Mouse (Mus musculus): ENCODE data around the gene Stx5a. TPM values are rescaled to one million over a fixed set of nuclear protein-coding genes. Genes with fewer than 3 reads are reported as not detected.
"Not testable (repeated sequence)": the region's sequence is repeated elsewhere in the genome, so short reads cannot be mapped to it uniquely, and the experiment has no call there.

Gene Stx5a
- polyA plus RNA-seq, 2 experiments from 2014 or later = 132 to 165 TPM

DNA sequence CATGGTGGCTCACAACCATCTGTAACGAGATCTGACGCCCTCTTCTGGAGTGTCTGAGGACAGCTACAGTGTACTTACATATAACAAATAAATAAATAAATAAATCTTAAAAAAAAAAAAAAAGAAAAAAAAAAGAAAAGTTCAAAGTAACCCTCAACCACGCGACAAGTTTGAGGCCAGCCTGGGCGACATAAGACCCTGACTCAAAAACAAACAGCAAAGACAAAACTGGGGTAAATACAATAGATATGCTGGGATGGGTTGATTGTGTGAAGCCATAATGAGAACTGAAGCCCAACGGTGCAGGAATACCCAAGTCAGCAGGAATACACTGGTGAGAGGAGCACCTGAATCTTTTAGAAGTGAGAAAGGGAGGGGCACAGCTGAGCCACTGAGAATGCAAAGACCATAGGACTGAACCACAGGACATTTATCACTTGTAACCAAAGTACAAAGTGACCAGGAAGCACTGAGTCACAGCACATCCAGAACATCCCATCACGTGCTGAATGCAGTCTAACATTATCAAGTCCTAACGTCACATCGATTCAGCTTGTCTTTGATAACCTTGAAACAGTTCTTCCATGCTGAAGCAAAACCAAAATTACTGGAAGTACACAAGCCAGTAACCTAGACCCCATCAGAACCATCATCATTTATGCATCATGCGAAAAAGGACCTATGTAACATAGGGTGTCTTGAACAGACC is 24.3 kb upstream of the Stx5a start:
- no peak for ATAC-seq

DNA sequence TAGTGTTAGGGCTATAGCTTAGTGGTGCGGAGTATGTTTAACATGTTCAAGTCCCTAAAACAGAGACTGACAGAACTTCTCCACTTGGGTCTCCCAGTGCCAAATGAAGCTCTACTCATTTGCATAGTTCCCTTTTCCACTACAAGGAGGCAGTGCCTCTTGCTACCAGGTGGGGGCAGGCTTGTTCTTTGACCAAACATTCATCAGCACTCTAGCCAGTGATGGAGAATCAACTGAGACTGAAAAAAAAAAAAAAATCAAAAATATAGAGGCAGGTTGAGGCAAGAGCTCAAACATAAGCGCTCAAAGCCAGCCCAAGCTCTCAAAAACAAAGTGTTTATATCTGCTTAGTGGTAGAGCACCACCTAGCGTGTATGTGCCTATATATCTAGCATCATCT is 22.9 kb upstream of the Stx5a start:
- ATAC-seq = peak; percentile 37

DNA sequence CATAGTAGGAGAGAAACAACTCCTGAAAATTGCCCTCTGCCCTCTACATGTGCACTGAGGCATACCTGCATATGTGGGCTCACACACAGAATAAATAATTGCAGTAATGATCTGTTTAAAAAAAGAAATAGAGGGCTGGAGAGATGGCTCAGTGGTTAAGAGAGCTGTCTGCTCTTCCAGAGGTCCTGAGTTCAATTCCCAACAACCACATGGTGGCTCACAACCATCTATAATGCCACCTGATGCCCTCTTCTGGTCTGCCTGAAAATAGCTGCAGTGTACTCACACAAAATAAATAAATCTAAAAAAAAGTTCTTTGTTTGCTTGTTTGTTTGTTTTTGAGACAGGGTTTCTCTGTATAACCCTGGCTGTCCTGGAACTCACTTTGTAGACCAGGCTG is 22.2 kb upstream of the Stx5a start:
- ATAC-seq = not testable (repeated sequence)

DNA sequence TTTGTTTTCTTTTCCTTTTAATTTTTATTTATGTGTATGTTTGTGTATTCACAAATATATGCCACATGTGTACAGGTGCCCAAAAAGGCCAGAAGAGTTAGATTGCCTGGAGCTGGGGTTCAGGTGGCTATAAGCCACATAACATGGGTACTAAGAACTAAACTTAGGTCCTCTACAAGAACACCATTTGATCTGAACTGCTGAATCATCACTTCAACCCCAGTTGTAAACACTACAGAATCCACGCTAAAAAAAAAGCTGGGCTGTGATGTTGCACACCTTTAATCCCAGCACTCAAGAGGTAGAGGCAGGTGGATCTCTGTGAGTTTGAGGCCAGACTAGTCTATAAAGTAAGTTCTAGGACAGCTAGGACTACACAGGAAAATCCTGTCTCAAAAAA is 19.8 kb upstream of the Stx5a start:
- ATAC-seq = no peak

DNA sequence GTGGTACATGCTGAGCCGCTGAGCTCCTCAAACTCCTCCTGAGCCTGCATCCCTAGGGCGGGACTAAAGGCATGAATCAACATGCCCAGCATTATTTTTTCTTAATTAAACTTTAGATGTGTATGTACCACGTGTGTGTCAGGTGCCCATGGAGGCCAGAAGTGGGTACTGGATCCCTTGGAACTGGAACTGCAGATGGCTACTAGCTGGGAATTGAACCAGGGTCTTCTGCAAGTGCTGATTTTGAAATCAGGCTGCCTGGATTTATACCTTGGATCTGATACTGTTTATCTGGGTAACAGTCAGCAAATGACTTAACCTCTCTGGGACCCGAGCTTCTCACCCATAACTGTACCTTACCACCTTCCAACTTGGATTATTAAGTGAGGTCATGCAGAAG is 19.2 kb upstream of the Stx5a start:
- ATAC-seq = no peak

DNA sequence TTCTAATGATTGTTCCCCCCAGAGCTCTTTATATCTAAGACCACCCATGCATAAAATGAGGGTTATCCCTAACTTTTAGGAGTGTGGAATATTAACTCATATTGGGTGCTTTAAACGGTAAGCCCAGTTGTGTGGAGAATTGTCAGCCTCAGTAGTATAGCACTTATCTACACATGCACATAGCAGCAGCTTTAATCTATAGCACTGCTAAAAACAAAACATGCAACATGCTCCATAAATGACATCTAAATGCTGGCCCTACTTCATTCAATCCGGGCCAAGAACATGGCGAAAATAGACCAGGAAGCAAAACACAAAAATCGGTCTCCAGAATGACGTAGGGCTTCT is 18.7 kb upstream of the Stx5a start:
- no peak for ATAC-seq

DNA sequence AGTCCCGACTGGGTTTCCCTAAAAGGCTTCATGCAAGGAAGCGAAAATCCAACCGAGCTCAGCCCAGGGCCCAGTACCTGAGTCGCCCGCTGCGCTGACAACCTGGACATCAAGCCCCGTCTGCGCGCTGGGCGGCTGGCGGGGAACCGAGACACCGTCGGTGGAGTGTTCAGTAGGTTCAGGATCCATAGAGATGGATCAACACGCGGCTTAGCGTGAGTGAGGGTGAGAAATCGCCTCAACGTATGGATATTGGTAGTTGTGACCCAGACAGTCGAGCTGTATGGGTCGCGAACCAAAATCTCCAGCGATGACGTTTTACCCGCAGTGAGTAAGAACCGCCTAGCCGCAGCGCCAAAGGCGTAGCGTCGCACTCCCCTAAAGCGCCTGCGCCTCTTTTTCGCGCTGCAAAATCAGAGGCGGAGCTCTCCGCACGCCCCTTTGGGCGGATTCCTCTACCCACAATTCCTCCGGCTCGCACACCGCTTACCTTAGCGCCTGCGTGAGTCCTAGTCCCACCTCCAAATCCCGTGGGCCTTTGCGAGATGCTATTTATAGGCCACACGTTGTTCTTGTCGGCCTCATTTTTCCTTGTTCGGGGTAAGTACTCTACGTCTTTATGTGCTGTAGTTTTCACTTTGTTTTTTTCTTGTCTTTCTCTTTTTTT is 18.2 kb upstream of the Stx5a start, which contains the start of gene Slc3a2:
Gene Slc3a2, minus strand, starts transcription at position 463 of the 667 bp plus-strand sequence.
- peak; percentile 90 for ATAC-seq

DNA sequence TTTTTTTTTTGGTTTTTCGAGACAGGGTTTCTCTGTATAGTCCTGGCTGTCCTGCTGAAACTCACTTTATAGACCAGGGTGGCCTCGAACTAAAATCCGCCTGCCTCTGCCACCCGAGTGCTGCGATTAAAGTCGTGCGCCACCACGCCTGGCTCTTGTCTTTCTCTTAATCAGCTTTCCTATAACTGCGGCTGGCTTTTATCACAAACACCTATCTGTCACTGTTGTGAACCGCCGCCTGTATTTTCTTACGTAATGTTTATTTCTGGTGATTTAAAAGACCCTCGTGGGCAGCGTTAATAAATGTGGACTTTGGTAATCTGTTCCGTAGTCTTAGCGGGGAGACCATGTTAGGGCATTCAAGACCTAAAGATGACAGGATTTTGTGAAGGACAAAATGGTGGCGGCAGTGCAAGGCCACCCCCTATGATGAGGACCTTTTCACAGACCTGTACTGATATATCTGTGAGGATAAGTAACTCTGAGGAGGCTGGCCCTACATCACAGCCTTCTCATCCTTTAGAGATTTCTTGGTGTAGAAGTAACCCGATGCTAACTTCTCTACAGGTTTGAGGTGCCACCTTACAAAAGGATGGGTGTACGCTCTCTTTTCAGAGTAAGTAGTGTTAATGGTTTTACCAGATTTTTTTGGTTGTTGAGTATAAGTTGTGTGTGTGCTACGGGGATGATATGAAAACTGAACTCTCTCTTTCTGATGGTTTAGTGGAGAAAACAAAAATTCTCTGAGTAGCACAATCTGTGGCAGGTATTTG is 17.5 kb upstream of the Stx5a start:
- no peak for ATAC-seq

DNA sequence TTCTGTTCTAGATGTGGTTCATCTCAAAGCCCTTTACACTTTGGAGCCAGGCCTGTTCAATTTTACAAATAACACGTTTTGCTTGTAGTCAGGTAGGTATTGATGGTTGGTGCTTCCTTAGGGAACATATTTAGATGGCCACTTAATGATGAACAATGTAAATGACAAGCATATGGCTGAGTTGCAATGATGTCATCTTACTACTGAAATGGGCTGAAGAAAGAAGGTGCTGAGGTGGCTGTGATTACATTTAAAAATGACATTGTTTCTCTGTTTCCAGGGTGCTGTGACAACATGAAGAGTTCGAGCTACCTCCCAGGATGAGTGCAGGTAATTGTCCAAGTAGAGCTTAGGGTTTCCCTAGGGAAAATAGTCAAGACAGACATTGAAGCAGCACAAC is 16.8 kb upstream of the Stx5a start:
- ATAC-seq = no peak

DNA sequence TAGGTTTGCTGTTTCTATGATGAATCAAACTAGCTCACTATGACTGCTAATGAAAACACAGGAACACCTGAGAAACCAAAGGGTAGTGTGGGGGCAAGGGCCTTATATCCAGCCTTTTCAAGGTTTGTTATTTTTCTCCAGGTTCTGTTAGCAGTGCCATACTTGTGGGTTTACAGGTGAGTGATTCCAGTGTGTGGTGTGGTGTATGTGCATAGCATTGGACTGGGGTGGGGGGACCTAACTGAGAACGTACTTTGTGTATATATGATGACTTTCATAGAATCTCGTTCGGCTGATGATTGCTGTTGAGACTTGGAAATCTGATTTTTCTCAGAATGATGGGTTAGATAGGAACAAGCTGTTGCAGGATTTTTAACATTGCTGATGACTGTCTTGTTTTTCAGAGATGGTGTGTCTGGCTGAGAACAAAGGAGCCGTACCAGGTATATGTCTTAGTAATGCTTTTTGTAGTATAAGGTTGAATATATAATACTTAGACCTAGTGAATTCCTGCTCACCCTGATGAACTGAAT is 16.1 kb upstream of the Stx5a start:
- ATAC-seq = no peak

DNA sequence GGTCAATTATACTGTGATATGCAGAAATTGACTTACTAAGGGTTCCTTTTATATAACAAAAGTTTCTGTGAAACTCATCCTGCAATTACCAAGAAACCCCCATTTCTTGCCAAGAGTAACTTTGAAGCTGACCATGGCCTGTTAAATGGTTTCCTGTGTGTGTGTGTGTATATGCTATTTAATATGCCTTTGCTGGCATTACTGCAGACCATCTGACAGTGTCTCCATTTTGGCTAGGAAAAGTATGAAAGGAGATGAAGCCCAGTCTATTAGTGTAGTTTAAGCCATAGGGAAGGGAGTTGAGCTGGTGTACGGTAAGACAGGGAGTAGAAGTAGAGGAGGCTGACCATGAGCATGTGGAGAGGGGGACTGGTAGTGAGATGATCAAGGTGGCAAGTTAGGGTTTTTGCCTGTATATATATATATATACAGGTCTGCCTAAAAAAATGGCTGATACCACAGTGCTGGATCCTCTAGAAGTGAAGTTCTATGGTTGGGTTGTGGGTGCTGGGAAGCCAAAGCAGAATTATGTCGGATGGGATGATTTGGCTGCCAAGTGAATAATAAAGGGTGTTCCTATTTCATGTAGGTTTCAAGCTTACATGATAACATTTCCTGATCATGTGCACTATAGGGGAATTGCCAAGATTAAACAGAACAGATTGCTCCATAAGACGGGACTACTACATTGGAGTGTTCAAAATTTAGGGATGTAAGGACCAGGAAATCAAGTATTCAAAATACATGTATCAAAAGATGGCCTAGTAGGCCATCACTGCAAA is 14.4 kb upstream of the Stx5a start:
- no peak for ATAC-seq

DNA sequence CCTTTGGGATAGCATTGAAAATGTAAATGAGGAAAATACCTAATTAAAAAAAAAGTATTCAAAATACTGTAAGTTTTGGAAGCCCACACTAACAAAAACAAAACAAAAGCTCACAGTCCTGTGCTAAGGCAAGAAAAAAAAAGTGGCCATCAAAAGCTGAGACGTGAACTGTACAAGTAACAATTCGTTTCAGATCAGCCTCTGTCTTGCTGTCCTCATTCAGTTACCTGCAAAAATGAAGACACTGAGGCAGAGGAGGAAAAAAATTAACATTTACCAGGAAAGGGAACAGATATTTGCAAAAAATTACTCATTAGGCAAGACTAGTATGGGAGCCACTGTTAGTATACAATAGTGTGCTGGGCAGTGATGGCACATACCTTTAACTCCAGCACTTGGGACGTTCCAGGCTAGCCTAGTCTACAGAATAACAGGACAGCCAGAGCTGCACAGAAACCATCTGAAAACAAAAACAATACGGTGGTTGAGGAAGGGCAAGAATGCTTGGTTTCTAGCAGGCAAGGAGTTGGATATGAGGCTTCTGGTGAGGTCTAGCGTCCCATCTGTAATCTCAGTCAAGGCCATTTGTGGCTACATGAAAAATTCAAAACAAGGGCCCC is 13.6 kb upstream of the Stx5a start:
- ATAC-seq = no peak

DNA sequence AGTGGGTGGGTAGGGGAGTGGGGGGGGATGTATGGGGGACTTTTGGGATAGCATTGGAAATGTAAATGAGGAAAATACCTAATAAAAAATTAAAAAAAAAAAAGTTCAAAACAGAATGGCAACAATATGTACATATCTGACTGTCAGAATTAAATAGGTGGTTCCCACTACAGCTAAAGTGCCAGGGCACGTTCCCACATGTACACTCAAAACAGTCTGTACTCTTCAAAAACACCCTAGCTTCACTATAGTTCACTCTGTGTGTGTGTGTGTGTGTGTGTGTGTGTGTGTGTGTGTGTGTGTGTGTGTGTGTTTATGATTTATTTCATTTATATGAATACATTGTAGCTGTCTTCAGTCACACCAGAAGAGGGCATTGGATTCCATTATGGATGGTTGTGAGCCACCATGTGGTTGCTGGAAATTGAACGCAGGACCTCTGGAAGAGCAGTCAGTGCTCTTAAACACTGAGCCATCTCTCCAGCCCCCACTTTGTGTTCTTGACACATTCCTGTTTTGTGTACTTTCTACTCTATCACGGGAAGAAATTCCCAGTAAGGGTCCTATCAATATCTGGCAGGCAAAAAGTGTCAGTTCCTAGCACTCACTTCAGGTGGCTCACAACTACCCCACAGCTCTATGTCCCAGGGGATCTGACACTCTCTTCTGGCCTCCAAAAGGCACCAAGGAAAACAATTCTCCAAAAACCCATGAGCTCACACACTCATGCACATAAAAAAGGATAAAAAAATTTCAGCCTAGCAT is 12.7 kb upstream of the Stx5a start:
- not testable (repeated sequence) for ATAC-seq

DNA sequence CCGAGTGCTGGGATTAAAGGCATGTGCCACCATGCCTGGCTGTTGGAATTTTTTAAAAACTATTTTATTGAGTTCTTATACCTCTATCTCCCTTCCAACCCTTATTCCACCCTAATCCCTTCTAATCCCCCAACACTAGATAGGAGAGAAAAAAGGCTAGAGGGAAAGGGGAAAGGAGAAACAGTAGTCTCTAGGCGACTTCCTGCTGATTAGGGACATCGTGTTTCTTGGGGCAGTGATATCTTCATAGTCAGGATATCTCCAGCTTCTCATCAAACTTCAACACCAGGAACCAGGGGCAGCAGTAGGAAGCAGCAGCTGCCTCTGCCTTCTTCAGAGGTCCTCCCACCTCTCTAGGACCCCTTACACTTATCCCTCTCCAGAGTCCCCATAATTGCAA is 6.9 kb upstream of the Stx5a start:
- ATAC-seq = no peak

DNA sequence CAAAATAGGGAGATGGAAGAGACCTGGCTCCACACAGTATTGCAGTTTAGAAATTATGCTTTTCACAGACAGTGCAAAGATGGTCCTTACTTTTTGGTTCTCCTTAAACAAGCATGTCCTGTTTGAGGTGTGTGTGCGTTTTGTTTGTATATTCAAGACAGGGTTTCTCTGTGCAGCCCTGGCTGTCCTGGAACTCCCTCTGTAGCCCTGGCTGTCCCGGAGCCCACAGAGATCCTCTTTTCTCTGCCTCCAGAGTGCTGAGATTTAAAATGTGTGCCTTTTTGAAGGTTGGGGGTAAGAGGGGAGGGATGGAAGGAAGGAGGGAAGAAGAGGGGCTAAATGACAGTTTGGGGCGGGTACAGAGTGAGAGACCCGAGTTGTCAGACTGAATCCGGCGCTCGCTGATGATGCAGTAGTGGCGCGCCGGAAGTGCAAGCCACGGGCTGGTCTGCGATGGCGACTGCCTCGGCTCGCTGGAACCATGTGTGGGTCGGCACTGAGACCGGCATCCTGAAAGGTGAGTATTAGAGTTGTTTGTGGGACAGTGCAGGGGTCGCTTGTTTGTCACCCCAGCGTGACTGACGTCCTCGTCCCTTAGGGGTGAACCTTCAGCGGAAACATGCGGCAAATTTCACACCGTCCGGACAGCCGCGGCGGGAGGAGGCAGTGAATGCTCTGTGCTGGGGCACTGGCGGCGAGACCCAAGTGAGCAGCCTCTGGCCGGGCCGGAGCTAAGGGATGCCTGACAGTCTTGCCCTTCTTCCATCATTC is 5.6 kb upstream of the Stx5a start, which contains the start of gene Wdr74:
Gene Wdr74, plus strand, starts transcription at position 439 of the 771 bp plus-strand sequence.
- peak; percentile 97 for ATAC-seq

DNA sequence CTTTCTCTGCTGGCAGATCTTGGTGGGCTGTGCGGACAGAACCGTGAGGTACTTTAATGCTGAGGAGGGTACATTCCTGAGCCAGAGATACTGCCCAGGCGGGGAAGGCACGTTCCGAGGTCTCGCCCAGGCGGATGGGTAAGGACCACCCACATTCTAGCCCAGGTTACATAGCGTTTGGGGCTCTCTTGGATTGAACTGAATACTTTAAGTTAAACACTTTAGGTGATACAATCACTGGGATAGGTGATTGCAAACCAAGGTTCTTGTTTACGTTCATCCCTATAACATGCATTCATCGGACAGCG is 5.1 kb upstream of the Stx5a start:
- no peak for ATAC-seq

DNA sequence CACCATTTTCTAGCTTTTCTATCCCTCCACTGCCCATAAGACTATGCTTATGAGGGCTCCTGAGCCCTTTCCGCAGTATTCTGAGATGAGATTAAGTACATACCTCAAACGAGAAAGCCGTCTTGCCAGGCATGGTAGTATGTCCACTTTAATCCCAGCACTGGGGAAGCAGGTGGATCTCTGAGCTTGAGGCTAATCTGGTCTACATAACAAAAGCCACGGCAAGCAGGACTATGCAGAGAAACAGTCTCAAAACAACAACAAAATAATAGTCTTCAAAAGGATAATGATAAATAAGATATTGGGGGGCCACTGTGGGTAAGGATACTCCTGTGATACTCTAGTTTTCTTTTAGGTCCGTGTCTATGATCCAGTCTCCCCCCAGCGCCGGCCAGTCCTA is 2.3 kb upstream of the Stx5a start:
- no peak for ATAC-seq

DNA sequence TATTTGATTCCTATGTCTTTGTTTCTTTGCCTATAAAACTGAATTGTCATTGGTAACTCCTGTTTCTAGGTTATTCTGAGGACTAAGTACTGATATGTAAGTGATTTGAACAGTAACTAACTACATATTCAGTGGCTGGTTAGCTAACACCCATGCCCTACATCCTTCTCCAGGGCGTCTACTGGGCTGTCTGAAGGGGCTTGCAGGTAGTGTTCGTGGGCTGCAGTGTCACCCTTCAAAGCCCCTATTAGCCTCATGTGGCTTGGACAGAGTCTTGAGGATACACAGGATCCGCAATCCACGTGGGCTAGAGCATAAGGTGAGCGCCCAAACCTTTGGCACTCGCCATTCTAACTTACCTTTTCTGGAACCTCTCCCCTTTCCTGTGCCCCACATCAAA is 1.6 kb upstream of the Stx5a start:
- no peak for ATAC-seq

DNA sequence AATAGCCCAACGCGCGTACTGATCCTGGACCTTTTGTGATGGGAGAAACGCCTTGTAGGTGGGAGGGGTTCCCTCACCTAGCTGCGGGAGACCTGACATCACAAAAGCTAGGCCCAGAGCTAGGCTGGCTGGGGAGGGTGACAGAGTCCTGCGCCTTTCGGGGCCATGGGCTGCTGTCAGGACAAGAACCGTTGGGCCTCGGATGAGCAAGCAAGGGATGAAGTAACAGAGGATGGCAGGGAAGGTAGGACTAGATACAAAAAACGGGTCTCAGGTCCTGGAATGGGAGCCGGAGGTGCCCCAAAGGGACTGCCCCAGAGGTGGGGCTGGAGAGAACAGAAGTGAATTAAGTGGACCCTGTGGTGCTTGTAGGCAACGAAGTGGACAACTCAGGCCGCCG is 610 bp upstream of the Stx5a start, which contains the start of gene 1700092M07Rik:
Gene 1700092M07Rik, plus strand, starts transcription at position 116 of the 400 bp plus-strand sequence.
- no peak for ATAC-seq

DNA sequence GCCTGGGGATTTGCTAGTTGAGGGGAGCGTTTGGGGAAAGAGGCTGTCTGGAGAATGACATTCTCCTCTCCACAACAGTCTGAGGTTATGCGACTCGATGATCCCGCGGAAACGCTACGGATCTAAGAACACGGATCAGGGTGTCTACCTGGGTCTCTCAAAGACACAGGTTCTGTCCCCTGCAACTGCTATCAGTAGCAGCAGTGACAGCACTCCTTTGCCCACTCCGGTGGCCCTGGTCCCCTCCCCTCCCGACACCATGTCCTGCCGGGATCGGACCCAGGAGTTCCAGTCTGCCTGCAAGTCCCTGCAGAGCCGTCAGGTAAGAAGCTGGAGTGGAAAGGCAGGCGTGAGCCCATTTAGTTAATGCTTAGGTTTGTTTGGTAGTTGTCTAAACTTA is 963 bp downstream of the Stx5a start:
- no peak for ATAC-seq

DNA sequence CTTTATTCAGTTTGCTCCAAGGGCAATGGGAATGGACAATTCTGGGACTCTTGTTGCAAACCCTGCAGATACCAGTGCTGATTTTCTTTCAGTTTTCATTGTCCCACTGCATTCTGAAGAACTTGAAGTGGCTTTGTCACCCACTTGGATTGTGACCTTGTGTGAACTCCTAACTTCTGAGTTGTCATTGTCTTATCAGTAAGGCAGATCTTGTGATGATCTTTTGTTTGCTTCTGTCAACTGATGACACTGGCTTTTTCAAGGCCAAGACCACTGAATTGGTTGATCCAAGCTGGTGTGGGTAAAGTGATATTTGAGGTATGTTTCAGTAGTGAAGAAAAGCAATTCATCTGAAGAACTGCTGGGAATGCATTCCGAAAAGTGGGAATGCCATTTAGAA is 4.2 kb downstream of the Stx5a start:
- no peak for ATAC-seq
